Mouse (Mus musculus): Measurements from ENCODE around the gene Inha.

GRCm38 (mm10) chr1:75457710-75458024 lies 49.2 kb upstream of the Inha start:
- TF ChIP-seq CTCF (IDR thresholded peaks at IDR 0.05; ENCODE audit: low read depth, low read length) (no peak), POLR2A (IDR thresholded peaks at IDR 0.05; ENCODE audit: extremely low read depth, insufficient read depth, low read length) (no peak)

Data from liver, adult 2 months (tissue).